8 mouse cellular contexts compared by ENCODE assay signal in genomic region chr10:120377327-120377752, GRCm38 (mm10).
DNase-seq lines count a peak whose midpoint lies in the region; ATAC-seq and TF ChIP-seq lines count a peak whose summit lies in the region.

No protein-coding gene starts in this region.

- H3K36me3 ChIP-seq in intestine, embryonic 16.5 days (ENCODE audit: control insufficient read depth, insufficient read depth, low read length) = peaks cover 2% of the 10 kb centered on the region; the same call in 1 of the 2 replicates
- H3K36me3 ChIP-seq in midbrain, embryonic 12.5 days = no peaks in the 10 kb centered on the region
- H3K36me3 ChIP-seq in stomach, embryonic 14.5 days (ENCODE audit: control insufficient read depth, insufficient read depth, low read length) = peaks cover 3% of the 10 kb centered on the region; the same call in 1 of the 2 replicates

- H3K27ac ChIP-seq in intestine, embryonic 16.5 days (ENCODE audit: low read length) = no peak overlapping the region
- H3K27ac ChIP-seq in left cerebral cortex, adult 2 months = no peak overlapping the region
- H3K27ac ChIP-seq in midbrain, embryonic 12.5 days (replicated peaks) = no peak overlapping the region
- peak overlapping the region; percentile 10; the same call in 1 of the 2 replicates for H3K27ac ChIP-seq in stomach, embryonic 14.5 days (ENCODE audit: low read length)

- TF ChIP-seq POLR2A in brain, embryonic 14.5 days (IDR thresholded peaks at IDR 0.05; ENCODE audit: borderline replicate concordance, extremely low read depth, insufficient read depth, insufficient read length, poor library complexity, severe bottlenecking) = no peak

- peaks cover 24% of the 10 kb centered on the region for H3K4me1 ChIP-seq in intestine, embryonic 16.5 days (ENCODE audit: control insufficient read depth, insufficient read depth, low read length)
- H3K4me1 ChIP-seq in midbrain, embryonic 12.5 days = peaks cover 38% of the 10 kb centered on the region
- H3K4me1 ChIP-seq in stomach, embryonic 14.5 days (ENCODE audit: control insufficient read depth, insufficient read depth, low read length) = peaks cover 20% of the 10 kb centered on the region

- TF ChIP-seq CTCF in brain, embryonic 14.5 days (IDR thresholded peaks at IDR 0.05; ENCODE audit: borderline replicate concordance, extremely low read depth, insufficient read depth, insufficient read length) = no peak
- no peak for TF ChIP-seq CTCF in left cerebral cortex, adult 2 months (IDR thresholded peaks at IDR 0.05)

- no peaks in the 10 kb centered on the region for H3K9me3 ChIP-seq in intestine, embryonic 16.5 days (ENCODE audit: control insufficient read depth, low read length)
- H3K9me3 ChIP-seq in midbrain, embryonic 12.5 days = no peaks in the 10 kb centered on the region
- H3K9me3 ChIP-seq in stomach, embryonic 14.5 days (ENCODE audit: control insufficient read depth, low read depth, low read length) = no peaks in the 10 kb centered on the region

- no peaks in the 10 kb centered on the region for H3K27me3 ChIP-seq in intestine, embryonic 16.5 days (replicated peaks; ENCODE audit: control insufficient read depth, insufficient read depth, low read length)
- no peaks in the 10 kb centered on the region for H3K27me3 ChIP-seq in midbrain, embryonic 12.5 days
- no peaks in the 10 kb centered on the region for H3K27me3 ChIP-seq in stomach, embryonic 14.5 days (ENCODE audit: control insufficient read depth, insufficient read depth, low read length)

- intact Hi-C loops in left cerebral cortex, adult 2 months (cut with DNase I) = loop anchor here (5.0 kb wide), 1 partner anchor 50 kb away; no protein-coding TSS in a partner anchor

- DNase-seq in brain, embryonic 14.5 days (ENCODE audit: low read depth) = peak; percentile 99
- DNase-seq in embryo, embryonic 9.5 days (ENCODE audit: extremely low spot score) = peak; percentile 29
- peak; percentile 59 to 75 for DNase-seq in left cerebral cortex, adult 2 months (ENCODE audit: extremely low spot score in 1 of 2, low spot score in 2 of 2)
- no peak for DNase-seq in thymus, postnatal 0 days (ENCODE audit: low spot score)

- H3K4me3 ChIP-seq in intestine, embryonic 16.5 days (ENCODE audit: low read length) = no peak overlapping the region
- H3K4me3 ChIP-seq in left cerebral cortex, adult 2 months = no peak overlapping the region
- no peak overlapping the region for H3K4me3 ChIP-seq in midbrain, embryonic 12.5 days
- H3K4me3 ChIP-seq in stomach, embryonic 14.5 days (ENCODE audit: low read depth, low read length) = no peak overlapping the region

- no peak overlapping the region for H3K9ac ChIP-seq in intestine, embryonic 16.5 days (ENCODE audit: low read depth, low read length)
- H3K9ac ChIP-seq in midbrain, embryonic 12.5 days (replicated peaks) = no peak overlapping the region
- H3K9ac ChIP-seq in stomach, embryonic 14.5 days (replicated peaks; ENCODE audit: low read depth, low read length) = no peak overlapping the region

- peak overlapping the region; percentile 21; the same call in 1 of the 2 replicates for H3K4me2 ChIP-seq in intestine, embryonic 16.5 days (ENCODE audit: low read depth, low read length)
- peak overlapping the region; percentile 28 for H3K4me2 ChIP-seq in midbrain, embryonic 12.5 days (replicated peaks)
- H3K4me2 ChIP-seq in stomach, embryonic 14.5 days (replicated peaks; ENCODE audit: low read depth, low read length) = peak overlapping the region; percentile 12; the same call in 1 of the 2 replicates

- 31% methylated on average over 19 of the region's 19 CpGs for WGBS in intestine, embryonic 16.5 days
- 27% methylated on average over 19 of the region's 19 CpGs for WGBS in midbrain, embryonic 12.5 days
- 24% methylated on average over 19 of the region's 19 CpGs for WGBS in stomach, embryonic 14.5 days

- peak; percentile 81 for ATAC-seq in granulocyte monocyte progenitor cell, adult 5-6 weeks (replicated peaks; ENCODE audit: poor library complexity, severe bottlenecking)
- ATAC-seq in intestine, embryonic 16.5 days = peak; percentile 67
- peak; percentile 89 for ATAC-seq in midbrain, embryonic 12.5 days (ENCODE audit: low FRiP score, low read depth)
- peak; percentile 70 for ATAC-seq in stomach, embryonic 14.5 days (ENCODE audit: insufficient number of reproducible peaks, insufficient read depth, low FRiP score, low read depth)
